Mouse (Mus musculus) macrophage (primary cell): Measurements from ENCODE around the gene Fahd1. TPM values are rescaled to one million over a fixed set of nuclear protein-coding genes. Genes with fewer than 3 reads are reported as not detected.

Source experiments
- H3K27ac ChIP-seq: fragments of 350-480 bp; formaldehyde crosslinking; 2 replicates; pipeline ENCODE4 v1.9.0; 2021
- H3K36me3 ChIP-seq: fragments of 350-480 bp; formaldehyde crosslinking; 2 replicates; pipeline ENCODE4 v1.9.0; 2021; ENCODE audit errors: inconsistent target
- H3K4me3 ChIP-seq: fragments of 350-480 bp; formaldehyde crosslinking; 2 replicates; pipeline ENCODE4 v1.9.0; 2021; ENCODE audit errors: inconsistent target
- H3K79me2 ChIP-seq: fragments of 350-480 bp; formaldehyde crosslinking; 2 replicates; pipeline ENCODE4 v1.9.0; 2021; ENCODE audit errors: inconsistent target
- WGBS: methylation state at CpG from one replicate; pipeline ENCODE4 v1.1.7; 2026; ENCODE audit warnings: inconsistent platforms; ENCODE audit not compliant: missing documents; 5-methylcytosine and 5-hydroxymethylcytosine counted together
- polyA plus RNA-seq: library from polyadenylated mRNA; stranded (reverse); fragments of 250-400 nt; gene quantifications from 3 replicates; pipeline ENCODE4 v1.2.4, GENCODE M21; 2018; ENCODE audit warnings: inconsistent platforms

Fahd1 gene
- polyA plus RNA-seq, 1 experiment from 2014 or later, result 10.4 TPM

DNA sequence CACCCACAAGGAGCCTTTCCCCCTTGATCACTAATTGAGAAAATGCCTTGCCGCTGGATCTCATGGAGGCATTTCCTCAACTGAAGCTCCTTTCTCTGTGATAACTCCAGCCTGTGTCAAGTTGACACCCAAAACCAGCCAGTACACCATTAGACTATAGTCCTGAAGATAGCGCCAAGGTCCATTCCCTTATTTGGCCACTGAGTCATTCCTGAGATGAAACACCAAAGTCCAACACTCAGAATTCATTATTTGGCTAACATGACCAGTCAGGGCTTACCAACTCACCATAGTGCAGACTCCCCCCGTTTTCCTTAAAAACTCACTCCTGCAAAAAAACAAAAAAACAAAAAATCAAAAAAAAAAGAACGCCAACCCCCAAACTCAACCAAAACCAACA is 50.7 kb downstream of the Fahd1 start:
- WGBS, result 98% methylated on average over 4 of the region's 4 CpGs
- no peak overlapping the region for H3K4me3 ChIP-seq
- H3K27ac ChIP-seq, result no peak overlapping the region
- no peaks in the 10 kb centered on the region for H3K79me2 ChIP-seq
- no peaks in the 10 kb centered on the region for H3K36me3 ChIP-seq

Other genes starting within 250 kb of the Fahd1 start
- gene Tsc2, start 217.7 kb downstream of the Fahd1 start, polyA plus RNA-seq, result 33.7 to 43.4 TPM (median 35.5 TPM) in 3 replicates
- gene Nthl1, start 217.7 kb downstream of the Fahd1 start, polyA plus RNA-seq, result 3.1 to 5.8 TPM (median 3.7 TPM) in 3 replicates
- 0.15 TPM in 1 of 3 replicates, not detected in the others for gene Slc9a3r2, start 200.0 kb downstream of the Fahd1 start, polyA plus RNA-seq
- gene Npw, start 191.9 kb downstream of the Fahd1 start, polyA plus RNA-seq, result not detected in 3 replicates
- gene Zfp598, start 180.7 kb downstream of the Fahd1 start, polyA plus RNA-seq, result 8.0 to 14.3 TPM (median 12.2 TPM) in 3 replicates
- 0.14 to 0.76 TPM (median 0.19 TPM) in 3 replicates for gene Syngr3, start 160.4 kb downstream of the Fahd1 start, polyA plus RNA-seq
- gene Gfer, start 154.2 kb downstream of the Fahd1 start, polyA plus RNA-seq, result 16.2 to 28.0 TPM (median 20.3 TPM) in 3 replicates
- 0.50 to 3.8 TPM (median 0.72 TPM) in 3 replicates for gene Noxo1, start 154.1 kb downstream of the Fahd1 start, polyA plus RNA-seq
- gene Tbl3, start 142.7 kb downstream of the Fahd1 start, polyA plus RNA-seq, result 10.6 to 22.6 TPM (median 18.7 TPM) in 3 replicates
- not detected in 3 replicates for gene Rnf151, start 132.3 kb downstream of the Fahd1 start, polyA plus RNA-seq
- 612 to 1,759 TPM (median 1,226 TPM) in 3 replicates for gene Rps2, start 132.2 kb downstream of the Fahd1 start, polyA plus RNA-seq
- gene Ndufb10, start 125.9 kb downstream of the Fahd1 start, polyA plus RNA-seq, result 128 to 178 TPM (median 156 TPM) in 3 replicates
- gene Rpl3l, start 122.5 kb downstream of the Fahd1 start, polyA plus RNA-seq, result not detected in 3 replicates
- gene Msrb1, start 113.7 kb downstream of the Fahd1 start, polyA plus RNA-seq, result 145 to 266 TPM (median 156 TPM) in 3 replicates
- gene Hs3st6, start 97.4 kb downstream of the Fahd1 start, polyA plus RNA-seq, result not detected in 3 replicates
- gene Meiob, start 46.1 kb downstream of the Fahd1 start, polyA plus RNA-seq, result not detected in 3 replicates
- 27.7 to 43.0 TPM (median 28.4 TPM) in 3 replicates for gene Hagh, start 10.2 kb downstream of the Fahd1 start, polyA plus RNA-seq
- gene Igfals, start 15.6 kb upstream of the Fahd1 start, polyA plus RNA-seq, result not detected in 3 replicates
- gene Nubp2, start 36.0 kb upstream of the Fahd1 start, polyA plus RNA-seq, result 22.4 to 61.4 TPM (median 44.7 TPM) in 3 replicates
- 17.0 to 23.2 TPM (median 18.9 TPM) in 3 replicates for gene Spsb3, start 36.3 kb upstream of the Fahd1 start, polyA plus RNA-seq
- gene Eme2, start 44.7 kb upstream of the Fahd1 start, polyA plus RNA-seq, result 4.6 to 7.3 TPM (median 7.2 TPM) in 3 replicates
- 22.2 to 58.4 TPM (median 43.9 TPM) in 3 replicates for gene Mrps34, start 44.8 kb upstream of the Fahd1 start, polyA plus RNA-seq
- 8.8 to 36.2 TPM (median 19.0 TPM) in 3 replicates for gene Nme3, start 46.1 kb upstream of the Fahd1 start, polyA plus RNA-seq
- 14.8 to 33.6 TPM (median 23.5 TPM) in 3 replicates for gene Mapk8ip3, start 86.6 kb upstream of the Fahd1 start, polyA plus RNA-seq
- gene Jpt2, start 110.3 kb upstream of the Fahd1 start, polyA plus RNA-seq, result 22.2 to 58.8 TPM (median 31.5 TPM) in 3 replicates
- 6.7 to 8.9 TPM (median 7.8 TPM) in 3 replicates for gene Cramp1l, start 165.4 kb upstream of the Fahd1 start, polyA plus RNA-seq
- 5.9 to 8.6 TPM (median 6.8 TPM) in 3 replicates for gene Ift140, start 165.7 kb upstream of the Fahd1 start, polyA plus RNA-seq
- not detected in 3 replicates for gene Tmem204, start 233.2 kb upstream of the Fahd1 start, polyA plus RNA-seq